Mouse (Mus musculus) heart, postnatal 4 days (tissue): ENCODE measurements around the gene Dgke. TPM values are rescaled to one million over a fixed set of nuclear protein-coding genes. Genes with fewer than 3 reads are reported as not detected.
A peak's percentile ranks its signal among the peaks of the same experiment; 100 is the strongest.
"Not testable (repeated sequence)": the region's sequence is repeated elsewhere in the genome, so short reads cannot be mapped to it uniquely, and the experiment has no call there.

ENCODE experiments used
- DNase-seq: peaks from one replicate; pipeline ENCODE4 v3.0.0; 2021
- total RNA-seq, 2 experiments: library from RNA; stranded (reverse); gene quantifications; 2 replicates each; pipeline ENCODE4 v1.2.3; 2021

The Dgke gene
- total RNA-seq, 2 experiments from 2014 or later: 12.4 to 13.6 TPM

DNA sequence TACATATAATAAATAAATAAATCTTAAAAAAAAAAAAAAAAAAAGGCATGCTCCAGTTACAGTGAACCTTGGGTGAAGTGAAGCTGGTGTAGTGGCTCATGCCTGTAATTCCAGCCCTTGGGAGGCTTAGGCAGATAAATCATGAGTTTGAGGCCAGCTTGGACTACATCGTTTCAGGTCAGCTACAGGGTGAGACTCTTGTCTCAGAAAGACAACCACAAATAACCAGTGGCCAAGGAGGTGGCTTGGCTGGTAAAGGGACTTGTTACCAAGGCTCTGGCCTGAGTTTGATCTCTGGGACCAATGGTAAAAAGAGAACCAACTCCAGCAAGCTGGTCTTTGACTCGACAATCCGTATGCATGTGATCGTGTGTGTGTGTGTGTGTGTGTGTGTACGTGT is 64.6 kb downstream of the Dgke start:
- no peak for DNase-seq

DNA sequence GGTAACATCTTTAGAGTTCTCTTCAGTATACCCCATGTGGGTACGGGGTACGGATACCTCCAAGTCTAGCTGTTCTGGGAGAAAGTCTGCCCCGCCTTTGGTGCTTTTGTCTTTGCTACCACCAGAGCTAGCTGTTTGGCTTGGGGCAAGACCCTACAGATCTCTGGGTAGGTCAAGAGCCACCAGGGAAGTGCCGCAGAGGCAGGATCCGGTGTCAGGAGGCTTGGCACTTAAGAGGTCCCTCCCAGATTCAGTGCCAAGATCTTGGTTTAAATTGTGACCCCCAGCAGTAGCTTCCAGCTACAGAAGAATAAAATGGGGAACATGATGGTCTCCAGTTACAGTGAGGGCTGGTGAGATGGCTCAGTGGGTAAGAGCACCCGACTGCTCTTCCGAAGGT is 65.1 kb downstream of the Dgke start:
- DNase-seq: no peak

DNA sequence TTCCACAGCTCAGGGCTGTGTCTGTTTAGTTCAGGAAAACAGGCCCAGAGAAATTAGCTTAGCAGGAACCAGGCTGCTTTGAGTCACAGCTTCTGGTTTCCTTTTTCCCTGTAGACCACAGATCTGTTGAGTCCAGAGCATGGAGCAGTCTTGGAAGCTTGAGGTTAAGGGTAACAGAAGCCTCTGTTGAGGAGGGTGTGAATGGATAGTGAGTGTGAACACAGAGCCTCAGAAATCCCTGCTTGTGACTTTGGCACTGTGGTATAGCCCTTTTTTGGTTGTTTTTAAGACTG is 66.2 kb downstream of the Dgke start:
- no peak for DNase-seq

DNA sequence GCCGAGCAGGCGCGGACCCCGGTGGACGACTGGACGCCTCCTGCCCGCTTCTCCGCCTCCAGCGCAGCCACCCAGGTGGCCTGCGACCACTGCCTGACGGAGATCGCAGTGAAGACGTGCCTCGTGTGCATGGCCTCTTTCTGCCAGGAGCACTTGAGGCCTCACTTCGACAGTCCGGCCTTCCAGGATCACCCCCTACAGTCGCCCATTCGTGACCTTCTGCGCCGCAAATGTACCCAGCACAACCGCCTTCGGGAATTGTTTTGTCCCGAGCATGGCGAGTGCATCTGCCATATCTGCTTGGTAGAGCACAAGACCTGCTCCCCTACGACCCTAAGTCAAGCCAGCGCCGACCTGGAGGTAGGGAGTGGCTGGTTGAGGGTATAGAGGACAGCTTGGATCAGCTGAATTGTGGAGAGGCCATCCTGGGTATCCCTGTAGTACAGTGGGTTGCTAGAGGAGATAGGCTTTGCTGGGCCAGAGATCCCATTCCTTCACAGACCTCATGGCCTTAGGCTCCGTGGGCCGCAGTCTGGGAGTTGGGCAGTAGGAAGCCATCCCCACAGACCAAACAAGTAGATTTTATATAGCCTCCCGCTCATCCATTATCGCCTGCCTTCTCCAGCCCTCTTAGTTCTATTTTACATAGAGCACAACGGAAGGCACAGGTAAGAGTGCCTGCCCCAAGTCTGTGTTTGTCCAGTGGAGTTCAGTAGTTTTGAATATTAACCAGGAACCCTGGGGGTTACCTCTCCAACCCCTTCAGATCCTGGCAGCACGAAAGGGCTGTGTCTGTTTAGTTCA is 66.7 kb downstream of the Dgke start:
- no peak for DNase-seq

DNA sequence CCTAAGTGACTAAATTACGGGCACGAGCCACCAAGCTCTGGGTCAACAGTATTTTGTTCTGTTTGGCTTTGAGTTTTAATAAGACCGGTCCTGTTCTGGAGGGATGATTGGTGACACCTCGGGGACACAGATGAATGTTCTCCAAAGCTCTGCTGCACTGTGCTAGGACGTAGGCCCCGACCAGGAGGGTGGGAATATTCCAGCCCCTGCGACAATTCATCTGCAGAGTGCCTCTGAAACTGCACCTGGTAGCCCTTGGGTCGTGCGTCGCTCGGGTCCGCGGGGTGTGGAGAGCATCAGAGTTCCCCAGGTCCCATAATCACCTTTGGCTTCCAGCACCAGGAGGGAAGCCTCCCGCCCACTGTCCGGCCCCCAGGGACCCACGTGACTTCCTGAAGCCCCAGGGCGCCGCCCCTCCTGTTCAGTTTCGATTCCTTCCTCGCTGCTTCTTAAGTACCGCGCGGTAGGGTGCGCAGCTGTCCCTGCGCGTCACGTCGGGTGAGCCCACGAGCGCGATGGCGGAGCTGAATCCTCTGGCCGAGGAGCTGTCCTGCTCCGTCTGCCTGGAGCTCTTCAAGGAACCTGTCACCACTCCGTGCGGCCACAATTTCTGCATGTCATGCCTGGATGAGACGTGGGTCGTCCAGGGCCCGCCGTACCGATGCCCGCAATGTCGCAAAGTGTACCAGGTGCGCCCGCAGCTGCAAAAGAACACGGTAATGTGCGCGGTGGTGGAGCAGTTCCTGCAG is 67.5 kb downstream of the Dgke start, which contains the start of gene Trim25:
TSS of gene Trim25 (plus strand) at position 403 of the 749 bp plus-strand sequence.
- DNase-seq: peak; percentile 95

DNA sequence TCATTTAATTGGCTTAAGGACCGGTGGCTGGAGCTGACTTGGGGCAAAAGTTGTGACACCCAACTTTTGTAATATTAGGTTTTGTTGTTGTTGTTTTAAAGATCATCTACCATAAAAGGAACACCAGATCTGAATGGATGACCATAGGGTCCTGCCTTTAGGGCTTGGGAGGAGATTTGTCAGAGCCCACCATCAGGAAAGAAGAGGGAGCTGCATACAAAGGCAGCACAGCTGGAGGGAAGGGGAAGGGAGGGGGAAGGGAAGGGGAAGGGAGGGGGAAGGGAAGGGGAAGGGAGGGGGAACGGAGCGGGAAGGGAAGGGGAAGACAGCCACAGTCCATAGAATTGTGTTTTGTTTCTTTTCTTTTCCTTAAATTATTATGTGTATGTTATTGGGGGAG is 68.2 kb downstream of the Dgke start:
- no peak for DNase-seq

DNA sequence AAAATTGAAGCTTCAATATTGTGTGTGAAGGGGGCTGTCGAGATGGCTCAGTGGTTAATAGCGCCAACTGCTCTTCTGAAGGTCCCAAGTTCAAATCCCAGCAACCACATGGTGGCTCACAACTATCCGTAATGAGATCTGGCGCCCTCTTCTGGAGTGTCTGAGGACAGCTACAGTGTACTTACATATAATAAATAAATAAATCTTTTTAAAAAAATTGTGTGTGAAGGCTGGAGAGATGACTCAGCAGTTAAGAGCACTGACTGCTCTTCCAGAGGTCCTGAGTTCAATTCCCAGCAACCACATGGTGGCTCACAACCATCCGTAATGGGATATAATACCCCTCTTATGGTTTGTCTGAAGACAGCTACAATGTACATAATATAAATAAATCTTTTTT is 69.3 kb downstream of the Dgke start:
- not testable (repeated sequence) for DNase-seq

DNA sequence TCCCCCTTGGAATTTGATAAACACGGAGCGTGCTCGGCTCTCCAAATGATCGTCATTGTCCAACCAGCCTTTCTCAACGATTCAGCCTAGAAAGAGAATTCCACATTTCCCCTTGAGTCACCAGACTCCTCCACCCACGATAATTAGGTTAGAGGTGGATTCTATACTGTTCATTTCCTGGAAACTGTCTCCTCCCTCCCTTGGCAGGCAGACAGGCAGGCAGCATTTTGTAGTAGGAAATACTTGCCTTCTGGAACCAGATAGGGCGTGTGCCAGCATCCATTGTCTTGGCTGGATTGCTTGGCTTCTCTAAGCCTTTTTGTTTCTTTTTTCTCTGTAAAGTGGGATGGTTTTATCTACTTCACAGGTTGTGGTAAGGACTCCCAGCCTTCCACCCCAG is 70.2 kb downstream of the Dgke start:
- DNase-seq: peak; percentile 66

DNA sequence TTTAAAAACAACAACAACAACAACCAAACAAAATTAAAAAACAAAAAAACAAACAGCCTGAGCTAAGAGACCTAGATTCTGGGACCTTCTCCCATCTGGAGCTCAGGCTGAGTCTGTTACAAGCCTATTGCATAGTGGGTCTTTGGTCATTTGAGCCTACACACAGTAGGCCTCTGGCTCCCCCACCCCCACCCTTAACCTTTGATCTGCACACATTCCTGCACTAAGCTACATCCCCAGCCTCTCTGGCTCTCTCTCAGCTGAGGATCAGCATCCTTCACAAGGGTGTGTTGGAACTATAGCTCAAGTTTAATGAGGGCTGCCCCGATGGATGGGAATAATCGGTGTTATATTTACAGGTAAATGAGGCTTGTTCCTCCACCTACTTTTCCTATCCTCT is 71.0 kb downstream of the Dgke start:
- no peak for DNase-seq

DNA sequence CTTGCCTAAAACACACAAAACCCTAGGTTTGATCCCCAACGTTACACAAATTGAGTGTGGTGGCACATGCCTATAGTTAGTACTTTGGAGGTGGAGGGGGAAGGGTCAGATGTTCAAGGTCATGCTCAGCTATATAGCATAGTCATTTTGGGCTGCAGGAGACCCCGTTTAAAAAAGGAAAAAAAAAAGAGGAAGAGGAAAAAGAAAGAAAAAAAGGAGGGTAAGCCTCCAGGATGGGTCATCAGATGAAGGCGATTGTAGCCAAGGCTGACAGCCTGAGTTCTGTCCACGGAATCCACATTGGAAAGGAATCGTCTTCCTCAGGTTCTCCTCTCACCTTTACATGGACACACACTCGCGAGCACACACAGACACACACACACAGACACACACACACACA is 72.2 kb downstream of the Dgke start:
- DNase-seq: no peak

DNA sequence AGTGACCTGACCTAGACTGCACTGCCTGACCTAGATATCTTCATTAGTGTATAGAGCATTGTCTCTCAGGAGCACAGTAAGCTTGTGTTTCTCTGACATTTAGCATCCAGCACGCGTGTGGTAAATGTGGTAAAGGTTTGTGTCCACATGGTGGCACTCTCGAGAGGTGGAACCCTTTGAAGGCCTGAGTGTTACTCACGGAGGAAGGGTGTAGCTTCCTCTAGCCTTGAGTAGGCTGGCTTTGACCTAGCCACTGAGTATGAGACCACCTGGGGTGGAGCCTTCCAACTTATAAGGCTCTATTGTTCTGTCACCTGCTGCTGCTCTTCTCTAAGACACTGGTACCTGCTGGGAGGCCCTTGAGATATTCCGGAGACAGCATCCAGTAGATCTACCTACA is 73.0 kb downstream of the Dgke start:
- DNase-seq: peak; percentile 80

DNA sequence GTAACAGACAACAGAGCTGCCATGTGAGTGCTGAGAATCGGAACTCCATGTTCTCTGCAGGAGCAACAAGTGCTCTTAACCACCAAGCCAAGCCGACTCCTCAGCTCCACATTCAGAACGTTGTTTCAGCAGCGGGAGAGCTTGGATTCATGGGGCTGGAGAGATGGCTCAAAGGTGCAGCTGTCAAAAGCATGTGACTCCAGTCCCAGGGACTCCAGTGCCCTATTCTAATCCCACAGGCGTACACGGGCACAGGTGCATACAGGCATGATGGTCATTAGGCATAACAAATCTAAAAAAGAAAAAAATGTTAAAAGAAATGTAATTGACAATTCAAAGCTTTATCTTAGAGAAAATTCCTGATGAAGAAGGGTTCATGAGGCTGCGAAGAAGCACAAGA is 73.5 kb downstream of the Dgke start:
- no peak for DNase-seq

DNA sequence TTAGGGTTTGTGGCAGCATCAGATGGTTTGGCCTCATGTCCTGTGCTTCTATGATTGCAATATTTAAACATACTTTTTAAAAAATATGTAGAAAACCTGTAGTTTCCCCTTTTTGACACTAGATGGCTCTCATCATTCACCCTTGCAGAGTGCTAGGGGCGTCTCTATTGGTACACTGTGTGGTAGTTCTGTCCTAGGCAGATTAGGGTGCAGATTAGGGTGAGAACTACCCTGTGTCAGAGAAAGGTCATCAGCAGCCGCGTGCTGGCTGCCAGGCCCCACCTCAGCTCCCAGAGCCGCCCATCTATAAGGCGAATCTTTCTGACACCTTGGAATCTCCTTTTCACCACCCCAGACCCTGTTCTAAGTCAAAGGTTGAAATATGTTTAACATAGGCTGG is 77.1 kb downstream of the Dgke start:
- DNase-seq: no peak

DNA sequence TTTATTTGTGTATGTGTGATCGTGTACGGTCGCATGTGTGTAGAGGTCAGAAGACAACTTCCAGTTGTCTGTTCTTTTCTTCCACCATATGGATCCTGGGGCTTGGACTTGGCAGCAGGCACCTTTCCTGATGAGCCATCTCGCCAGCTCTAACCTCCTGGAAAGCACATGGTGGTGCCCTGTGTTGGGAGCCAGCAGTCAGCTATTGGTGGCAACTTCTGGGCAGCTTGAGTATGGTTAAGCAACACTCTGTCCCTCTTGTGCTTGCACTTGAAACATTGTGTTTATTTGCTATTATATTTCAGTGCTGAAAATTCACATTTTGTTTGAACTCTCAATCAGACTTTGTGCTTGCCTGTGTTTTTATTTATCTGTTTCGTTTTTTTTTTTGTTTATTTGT is 77.7 kb downstream of the Dgke start:
- no peak for DNase-seq

DNA sequence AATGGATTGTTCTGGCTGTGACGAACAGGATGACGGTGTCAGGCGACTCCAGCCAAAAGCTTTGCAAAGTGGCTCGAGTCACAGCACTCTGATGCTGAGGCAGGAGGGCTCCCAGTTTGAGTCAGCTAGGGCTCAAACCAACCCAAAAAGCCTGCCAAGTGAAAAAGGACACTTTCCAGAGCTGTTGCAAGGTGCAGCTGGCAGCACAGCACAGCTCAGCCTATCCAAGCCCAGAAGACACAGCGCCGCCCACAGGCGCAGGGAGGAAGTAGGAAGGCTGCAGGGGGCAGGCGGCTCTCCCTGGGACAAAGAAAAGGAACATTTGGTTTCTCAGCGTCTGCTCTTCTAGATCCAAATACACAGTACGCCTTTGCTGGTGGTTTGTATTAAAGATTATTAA is 80.0 kb downstream of the Dgke start:
- no peak for DNase-seq

Other genes starting within 250 kb of the Dgke start
- 100 to 1,000 TPM; 105 TPM for gene Akap1, start 202.3 kb downstream of the Dgke start, total RNA-seq
- gene Scpep1, start 111.4 kb downstream of the Dgke start, total RNA-seq: 10 to 100 TPM; 38.7 to 39.6 TPM
- gene Elobl, start 99.9 kb downstream of the Dgke start, total RNA-seq: not detected
- 1 to 10 TPM; 7.6 to 9.0 TPM for gene Coil, start 96.6 kb downstream of the Dgke start, total RNA-seq
- 10 to 100 TPM; 31.3 to 32.8 TPM for gene Trim25, start 67.5 kb downstream of the Dgke start, total RNA-seq
- not detected for gene Gm525, start 7.0 kb upstream of the Dgke start, total RNA-seq
- gene Nog, start 235.5 kb upstream of the Dgke start, total RNA-seq: under 1 TPM; 0.48 to 0.50 TPM